Mouse (Mus musculus): Measurements from ENCODE around the gene Gm20662.

- TF ChIP-seq CTCF (IDR thresholded peaks at IDR 0.05; ENCODE audit: insufficient read depth, low read depth, low read length) (0 out of 2 replicates have a peak, but pooled peaks have one; percentile 14), POLR2A (IDR thresholded peaks at IDR 0.05; ENCODE audit: insufficient read depth, low read depth, low read length) (peak; percentile 53; the same call in 1 of the 2 replicates)
Observed at GRCm38 (mm10) chr9:107950460-107951355, 45.4 kb upstream of the Gm20662 start.
